Comparison of ENCODE assay signal across 9 mouse cellular contexts in genomic region chr9:47935299-47935698, GRCm38 (mm10).
DNase-seq lines count a peak whose midpoint lies in the region; ATAC-seq and TF ChIP-seq lines count a peak whose summit lies in the region.
"Had no signal": no experiment of that assay in that cellular context is flagged by ENCODE, and none has a peak within 500 bp of the region (broad histone marks: within the 10 kb centered on the region; RNA-seq: fewer than 3 reads in every experiment).

No protein-coding gene starts in this region.

- H3K4me2 ChIP-seq in midbrain, embryonic 12.5 days (replicated peaks): no peak overlapping the region
- no peak overlapping the region for H3K4me2 ChIP-seq in midbrain, embryonic 16.5 days (ENCODE audit: low read length)

- no peak for TF ChIP-seq POLR2A in heart, adult 2 months (IDR thresholded peaks at IDR 0.05; ENCODE audit: insufficient read depth, low read depth, low read length)

- H3K9me3 ChIP-seq in midbrain, embryonic 12.5 days: no peaks in the 10 kb centered on the region
- H3K9me3 ChIP-seq in midbrain, embryonic 16.5 days (replicated peaks; ENCODE audit: control insufficient read depth, low read length, poor library complexity, severe bottlenecking): no peaks in the 10 kb centered on the region

- TF ChIP-seq EP300 in heart, adult 2 months (IDR thresholded peaks at IDR 0.05; ENCODE audit: insufficient read depth, low read depth, low read length): no peak

- H3K36me3 ChIP-seq in heart, adult 2 months (ENCODE audit: control insufficient read depth, insufficient read depth, low read length): no peaks in the 10 kb centered on the region
- H3K36me3 ChIP-seq in midbrain, embryonic 12.5 days: no peaks in the 10 kb centered on the region
- no peaks in the 10 kb centered on the region for H3K36me3 ChIP-seq in midbrain, embryonic 16.5 days (ENCODE audit: control insufficient read depth, insufficient read depth, low read length)

- no peak for DNase-seq in heart, adult 2 months
- DNase-seq in heart, postnatal 25 days (ENCODE audit: low spot score): no peak
- peak; percentile 18 for DNase-seq in c-Kit-positive CD71-negative TER-119-negative erythroid progenitor cells, embryonic 14.5 days (ENCODE audit: low read depth)
- peak; percentile 57 for DNase-seq in thymus, postnatal 14 days
- DNase-seq in yolk sac, embryonic 10.5 days (ENCODE audit: low spot score): no peak
- no peak for DNase-seq in gastrocnemius, postnatal 10 days

- H3K9ac ChIP-seq in heart, adult 2 months (ENCODE audit: low read depth, low read length): no peak overlapping the region
- no peak overlapping the region for H3K9ac ChIP-seq in midbrain, embryonic 12.5 days (replicated peaks)
- no peak overlapping the region for H3K9ac ChIP-seq in midbrain, embryonic 16.5 days (ENCODE audit: low read depth, low read length)

- no peaks in the 10 kb centered on the region for H3K79me2 ChIP-seq in heart, adult 2 months (replicated peaks; ENCODE audit: control insufficient read depth, insufficient read depth, low read length)

- H3K27me3 ChIP-seq in heart, adult 2 months (ENCODE audit: control insufficient read depth, insufficient read depth, low read length): no peaks in the 10 kb centered on the region
- peaks cover 52% of the 10 kb centered on the region for H3K27me3 ChIP-seq in midbrain, embryonic 12.5 days
- no peaks in the 10 kb centered on the region; the same call in 1 of the 2 replicates for H3K27me3 ChIP-seq in midbrain, embryonic 16.5 days (ENCODE audit: control insufficient read depth, insufficient read depth, low read depth, low read length)

- no peak for ATAC-seq in midbrain, embryonic 12.5 days (ENCODE audit: low FRiP score, low read depth)
- no peak for ATAC-seq in midbrain, embryonic 16.5 days
- ATAC-seq: forebrain, embryonic 14.5 days had no signal

- no peak overlapping the region for H3K4me3 ChIP-seq in heart, adult 2 months
- H3K4me3 ChIP-seq in midbrain, embryonic 12.5 days: no peak overlapping the region
- H3K4me3 ChIP-seq in midbrain, embryonic 16.5 days (ENCODE audit: low read depth, low read length): no peak overlapping the region

- no peak overlapping the region for H3K27ac ChIP-seq in heart, adult 2 months
- H3K27ac ChIP-seq in midbrain, embryonic 12.5 days (replicated peaks): peak overlapping the region; percentile 56; the same call in 1 of the 2 replicates
- no peak overlapping the region for H3K27ac ChIP-seq in midbrain, embryonic 16.5 days (ENCODE audit: low read length)

- WGBS in heart, adult 2 months: 62% methylated on average over 2 of the region's 2 CpGs
- 86% methylated on average over 2 of the region's 2 CpGs for WGBS in midbrain, embryonic 12.5 days
- WGBS in midbrain, embryonic 16.5 days: 82% methylated on average over 2 of the region's 2 CpGs

- no peaks in the 10 kb centered on the region for H3K4me1 ChIP-seq in heart, adult 2 months (ENCODE audit: control insufficient read depth, insufficient read depth, low read length)
- H3K4me1 ChIP-seq in midbrain, embryonic 12.5 days: peaks cover 16% of the 10 kb centered on the region
- H3K4me1 ChIP-seq in midbrain, embryonic 16.5 days (ENCODE audit: control insufficient read depth, insufficient read depth, low read length): peaks cover 12% of the 10 kb centered on the region

- intact Hi-C loops in heart, adult 2 months (cut with DNase I): no loop called here
- intact Hi-C loops in heart, postnatal 25 days (cut with DNase I): no loop called here

- peak; percentile 50 for TF ChIP-seq CTCF in heart, adult 2 months (IDR thresholded peaks at IDR 0.05)

Comparison
In these comparisons a context has a peak if more than half of its experiments do, and no peak if none do; other contexts are left out.
1. DNase-seq: peak in c-Kit-positive CD71-negative TER-119-negative erythroid progenitor cells, embryonic 14.5 days (single experiment) and thymus, postnatal 14 days (single experiment); none in heart, adult 2 months (0 of 2), heart, postnatal 25 days (single experiment), yolk sac, embryonic 10.5 days (single experiment) and gastrocnemius, postnatal 10 days (single experiment).